Mouse (Mus musculus) intestine, embryonic 16.5 days (tissue): ENCODE measurements around the gene 2210011C24Rik. TPM values are rescaled to one million over a fixed set of nuclear protein-coding genes. Genes with fewer than 3 reads are reported as not detected.
"Not testable (repeated sequence)": the region's sequence is repeated elsewhere in the genome, so short reads cannot be mapped to it uniquely, and the experiment has no call there.

Experiments
- ATAC-seq: fragments of 200-750 bp; cut with Nextera tagmentation; 2 replicates; pipeline ENCODE4 v1.8.0; 2017; ENCODE audit warnings: moderate TSS enrichment, moderate library complexity
- H3K27ac ChIP-seq: fragments of 300-500 bp; sonication (generic); 2 replicates; pipeline ENCODE4 v1.5.1; 2014; ENCODE audit warnings: mild to moderate bottlenecking, low read length
- H3K27me3 ChIP-seq: fragments of 300-500 bp; sonication (generic); replicated peaks from 2 replicates; pipeline ENCODE4 v1.6.1; 2014; ENCODE audit warnings: low read length, control low read depth, mixed read lengths; ENCODE audit not compliant: control insufficient read depth, insufficient read depth
- H3K36me3 ChIP-seq: fragments of 300-500 bp; sonication (generic); 2 replicates; pipeline ENCODE4 v1.6.1; 2014; ENCODE audit warnings: low read length, control low read depth; ENCODE audit not compliant: control insufficient read depth, insufficient read depth
- H3K4me1 ChIP-seq: fragments of 300-500 bp; sonication (generic); 2 replicates; pipeline ENCODE4 v1.6.1; 2014; ENCODE audit warnings: low read length, control low read depth, mixed read lengths; ENCODE audit not compliant: control insufficient read depth, insufficient read depth
- H3K4me2 ChIP-seq: fragments of 300-500 bp; sonication (generic); 2 replicates; pipeline ENCODE4 v1.6.1; 2014; ENCODE audit warnings: low read depth, low read length, control low read depth
- H3K4me3 ChIP-seq: fragments of 300-500 bp; sonication (generic); 2 replicates; pipeline ENCODE4 v1.5.1; 2014; ENCODE audit warnings: mild to moderate bottlenecking, low read length
- H3K9ac ChIP-seq: fragments of 300-500 bp; sonication (generic); 2 replicates; pipeline ENCODE4 v1.6.1; 2014; ENCODE audit warnings: low read depth, low read length
- H3K9me3 ChIP-seq: fragments of 300-500 bp; sonication (generic); 2 replicates; pipeline ENCODE4 v1.6.1; 2016; ENCODE audit warnings: low read length, control low read depth; ENCODE audit not compliant: control insufficient read depth
- WGBS: fragments of 180-500 bp; shearing (Covaris S2); extraction: QIAGEN DNeasy Blood & Tissue Kit; methylation state at CpG from one replicate; pipeline ENCODE4 v1.1.7; 2014; 5-methylcytosine and 5-hydroxymethylcytosine counted together
- polyA plus RNA-seq: library from polyadenylated mRNA; unstranded; fragments of >200 nt; fragmentation: Nextera tagmentation; extraction: Ambion mirVana; gene quantifications from 2 replicates; pipeline ENCODE4 v1.2.1, GENCODE M21; 2015

2210011C24Rik gene
- polyA plus RNA-seq, 1 experiment from 2014 or later: 3.1 TPM

- peak overlapping the region; percentile 7; the same call in 1 of the 2 replicates for H3K4me3 ChIP-seq
- WGBS: 2% methylated on average over 11 of the region's 11 CpGs
- ATAC-seq: no peak
- peaks cover 29% of the 10 kb centered on the region for H3K4me1 ChIP-seq
- no peak overlapping the region for H3K4me2 ChIP-seq
- H3K9me3 ChIP-seq: no peaks in the 10 kb centered on the region
- H3K9ac ChIP-seq: no peak overlapping the region
- peaks cover 27% of the 10 kb centered on the region for H3K27me3 ChIP-seq
- no peak overlapping the region for H3K27ac ChIP-seq
- H3K36me3 ChIP-seq: no peaks in the 10 kb centered on the region
Observed at GRCm38 (mm10) chr8:84009876-84010275, 2.1 kb downstream of the 2210011C24Rik start.

DNA sequence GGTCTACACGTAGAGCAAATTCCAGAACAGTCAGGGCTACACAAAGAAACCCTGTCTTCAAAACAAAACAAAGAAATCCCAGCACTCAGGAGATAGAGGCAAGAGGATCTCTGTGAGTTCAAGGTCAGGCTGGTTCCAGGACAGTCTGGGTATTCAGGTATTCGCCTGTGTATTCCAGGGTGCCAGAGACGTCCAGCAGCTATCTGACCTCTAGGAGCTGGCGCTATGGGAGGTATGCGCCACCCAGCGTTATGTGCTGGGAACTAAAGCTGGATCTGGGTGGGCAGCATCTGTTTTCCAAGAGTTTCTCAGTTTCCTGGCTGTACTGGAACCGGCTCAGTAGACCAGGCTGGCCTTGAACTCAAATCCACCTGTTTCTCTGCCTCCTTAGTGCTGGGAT, 3.6 kb downstream of the 2210011C24Rik start:
- H3K9ac ChIP-seq: no peak overlapping the region
- 34% methylated on average over 7 of the region's 7 CpGs for WGBS
- no peak for ATAC-seq
- no peaks in the 10 kb centered on the region for H3K36me3 ChIP-seq
- peaks cover 39% of the 10 kb centered on the region for H3K4me1 ChIP-seq
- no peaks in the 10 kb centered on the region for H3K9me3 ChIP-seq
- no peak overlapping the region for H3K27ac ChIP-seq
- H3K27me3 ChIP-seq: peaks cover 27% of the 10 kb centered on the region
- no peak overlapping the region for H3K4me2 ChIP-seq
- no peak overlapping the region for H3K4me3 ChIP-seq

GRCm38 (mm10) chr8:84005502-84005901, 6.5 kb downstream of the 2210011C24Rik start:
- not testable (repeated sequence) for H3K4me3 ChIP-seq, H3K9me3 ChIP-seq, H3K27ac ChIP-seq, H3K36me3 ChIP-seq, H3K9ac ChIP-seq, H3K27me3 ChIP-seq, ATAC-seq
- peak overlapping the region; percentile 92; the same call in 1 of the 2 replicates for H3K4me2 ChIP-seq
- WGBS: 95% methylated on average over 7 of the region's 7 CpGs
- peaks cover 30% of the 10 kb centered on the region for H3K4me1 ChIP-seq

DNA sequence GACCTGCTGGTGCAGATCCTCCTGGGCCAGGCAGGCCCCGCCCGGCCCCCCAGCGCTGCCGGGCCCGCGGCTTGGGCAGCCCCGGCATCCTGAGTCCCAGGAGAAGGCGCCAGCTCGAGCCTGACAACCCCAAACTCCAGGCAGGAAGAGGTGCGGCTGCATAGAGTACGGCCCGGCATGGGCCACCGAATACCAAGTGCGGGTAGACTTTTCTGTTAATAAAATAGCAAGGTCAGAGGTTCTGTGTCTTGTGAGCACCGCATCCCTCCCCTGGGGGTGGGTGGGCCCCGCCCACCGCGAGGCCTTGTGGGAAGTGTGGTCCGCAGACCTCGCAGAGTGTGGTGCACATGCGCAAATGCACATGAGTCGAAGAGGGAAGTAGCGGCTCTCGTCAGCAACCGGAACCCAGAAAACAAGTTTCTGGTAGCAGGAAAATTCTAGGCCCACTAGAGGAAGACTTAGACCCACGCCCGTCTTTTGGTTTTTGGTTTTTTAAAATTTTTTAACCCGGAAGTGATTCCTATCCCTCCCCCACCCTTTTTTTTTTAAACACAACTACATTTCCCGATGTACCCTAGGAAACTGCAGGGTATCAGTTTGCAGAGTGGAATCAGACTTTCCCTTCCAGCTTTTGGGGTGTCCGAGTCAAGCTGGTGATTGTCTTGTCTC, 7.3 kb downstream of the 2210011C24Rik start:
- H3K27ac ChIP-seq: peak overlapping the region; percentile 89
- H3K36me3 ChIP-seq: no peaks in the 10 kb centered on the region
- no peaks in the 10 kb centered on the region for H3K27me3 ChIP-seq
- H3K4me2 ChIP-seq: peak overlapping the region; percentile 92
- peak overlapping the region; percentile 83 for H3K9ac ChIP-seq
- ATAC-seq: peak; percentile 88
- H3K4me1 ChIP-seq: peaks cover 26% of the 10 kb centered on the region
- H3K4me3 ChIP-seq: peak overlapping the region; percentile 66
- no peaks in the 10 kb centered on the region for H3K9me3 ChIP-seq
- WGBS: under 1% methylated on average over 30 of the region's 30 CpGs

DNA sequence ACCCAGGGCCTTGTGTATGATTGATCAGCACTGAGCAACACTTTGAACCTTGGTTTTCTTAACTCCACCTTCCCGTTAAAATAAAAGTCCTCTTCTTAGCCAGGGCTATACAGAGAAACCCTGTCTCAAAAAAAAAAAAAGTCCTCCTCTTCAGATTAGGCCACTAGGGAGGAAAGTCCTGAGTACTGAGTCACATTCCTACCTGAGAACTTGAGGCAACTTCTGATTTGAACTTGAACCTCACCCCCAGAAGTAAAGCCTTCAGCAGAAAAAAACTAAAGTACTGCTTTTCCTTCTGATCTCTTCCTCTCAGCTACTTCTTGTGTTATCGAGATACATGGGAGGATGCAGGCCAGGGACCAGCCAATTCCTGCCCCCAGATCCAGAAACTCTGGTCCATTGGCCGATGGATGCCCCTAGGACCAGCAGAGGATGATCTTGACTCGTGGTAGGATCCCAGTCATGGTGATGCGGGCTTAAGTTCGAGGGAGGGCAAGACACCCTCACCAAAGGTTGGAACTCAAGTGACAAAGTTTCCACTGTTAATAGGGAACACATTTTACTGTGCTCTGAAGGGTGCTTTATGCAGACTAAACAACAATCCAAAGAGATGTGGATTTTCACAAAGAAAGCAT, 8.2 kb downstream of the 2210011C24Rik start:
- Histone ChIP-seq H3K4me2 (peak overlapping the region; percentile 92), H3K9ac (peak overlapping the region; percentile 83), H3K27ac (peak overlapping the region; percentile 89; the same call in 1 of the 2 replicates), H3K9me3 (no peaks in the 10 kb centered on the region), H3K4me1 (peaks cover 36% of the 10 kb centered on the region), H3K36me3 (no peaks in the 10 kb centered on the region), H3K27me3 (no peaks in the 10 kb centered on the region), H3K4me3 (peak overlapping the region; percentile 66)
- ATAC-seq: no peak
- WGBS: 74% methylated on average over 6 of the region's 6 CpGs

DNA sequence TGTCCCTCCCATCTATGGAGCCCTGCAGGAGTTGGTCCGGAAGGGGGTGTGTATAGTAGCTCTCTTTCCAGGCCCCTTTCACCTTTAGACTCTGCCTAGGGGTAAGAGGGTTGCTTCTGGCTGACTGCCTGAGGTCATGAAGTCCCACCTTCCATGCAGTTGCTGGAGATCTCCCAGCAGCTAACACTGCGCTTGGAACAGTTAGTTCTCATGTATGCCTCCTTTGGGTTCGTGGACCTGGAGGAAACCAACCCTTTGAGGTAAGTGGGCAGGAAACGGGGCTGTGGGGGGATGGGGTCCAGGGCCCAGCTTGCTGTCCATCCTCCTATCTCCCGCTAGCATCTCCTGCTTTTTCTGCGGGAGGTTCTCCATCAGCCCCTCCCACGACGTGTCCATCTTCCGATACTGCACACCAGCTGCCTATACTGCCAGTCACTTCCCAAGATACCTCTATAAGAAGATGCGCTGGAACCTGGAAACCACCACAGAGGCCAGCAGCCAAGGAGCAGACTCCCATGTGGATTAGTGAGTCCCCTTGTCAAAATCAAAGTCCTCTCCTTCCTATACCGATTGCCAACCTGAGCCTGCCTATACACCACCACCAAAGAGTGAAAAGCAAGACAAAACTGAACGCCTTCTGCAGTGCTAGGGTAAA, 8.9 kb downstream of the 2210011C24Rik start:
- H3K27ac ChIP-seq: peak overlapping the region; percentile 12; the same call in 1 of the 2 replicates
- H3K9ac ChIP-seq: 0 out of 2 replicates have a peak overlapping the region, but pooled peaks have one; percentile 3
- no peak for ATAC-seq
- no peaks in the 10 kb centered on the region for H3K36me3 ChIP-seq
- no peak overlapping the region for H3K4me3 ChIP-seq
- H3K4me2 ChIP-seq: 0 out of 2 replicates have a peak overlapping the region, but pooled peaks have one; percentile 92
- H3K4me1 ChIP-seq: peaks cover 36% of the 10 kb centered on the region
- no peaks in the 10 kb centered on the region for H3K27me3 ChIP-seq
- 67% methylated on average over 12 of the region's 12 CpGs for WGBS
- H3K9me3 ChIP-seq: no peaks in the 10 kb centered on the region

DNA sequence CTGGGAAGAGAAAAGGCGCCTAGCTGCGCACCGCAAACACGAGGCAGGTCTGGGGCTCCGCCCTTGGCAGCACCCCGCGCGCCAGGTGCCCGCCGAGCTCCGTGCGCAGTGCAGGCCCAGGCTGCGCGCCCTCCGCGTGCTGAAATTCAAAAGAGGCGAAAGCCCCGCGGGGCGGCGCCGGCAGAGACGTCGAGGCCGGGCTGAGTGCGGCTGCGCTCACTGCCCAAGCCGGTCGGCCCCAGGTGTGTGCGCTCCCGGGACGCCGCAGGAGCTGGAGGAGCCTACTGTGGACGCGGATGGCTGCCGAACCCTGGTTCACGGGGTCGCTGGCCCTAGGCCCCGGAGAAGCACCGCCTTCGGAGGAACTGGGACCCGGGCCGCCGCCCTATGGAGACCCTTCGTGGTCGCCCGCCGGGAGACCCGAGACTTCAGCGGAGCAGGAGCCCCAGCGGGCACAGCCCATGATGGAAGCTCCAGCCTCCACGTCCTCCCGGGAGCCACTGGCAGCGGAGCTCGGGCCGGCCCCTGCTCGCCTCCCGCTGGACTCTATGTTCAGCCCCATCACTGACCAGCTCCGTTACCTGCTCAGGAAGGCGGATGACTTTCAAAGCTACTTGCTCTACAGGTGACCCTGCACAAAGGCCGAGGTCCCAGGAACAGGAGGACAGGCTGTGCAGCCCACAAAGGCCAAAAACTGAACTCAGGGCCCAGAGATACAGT, 10.5 kb downstream of the 2210011C24Rik start, which contains the start of gene 1700067K01Rik:
Gene 1700067K01Rik, plus strand, starts transcription at position 222 of the 720 bp plus-strand sequence.
- H3K27ac ChIP-seq: no peak within 1 kb of the TSS
- H3K4me2 ChIP-seq: peak within 1 kb of the TSS; percentile 19; the same call in 1 of the 2 replicates
- no peak within 1 kb of the TSS for H3K4me3 ChIP-seq
- no peaks in the 10 kb centered on the region for H3K9me3 ChIP-seq
- WGBS: 50% methylated on average over 61 of the region's 61 CpGs
- no peaks in the 10 kb centered on the region for H3K36me3 ChIP-seq
- peaks cover 36% of the 10 kb centered on the region for H3K4me1 ChIP-seq
- ATAC-seq: no peak
- H3K27me3 ChIP-seq: no peaks in the 10 kb centered on the region
- H3K9ac ChIP-seq: no peak within 1 kb of the TSS

DNA sequence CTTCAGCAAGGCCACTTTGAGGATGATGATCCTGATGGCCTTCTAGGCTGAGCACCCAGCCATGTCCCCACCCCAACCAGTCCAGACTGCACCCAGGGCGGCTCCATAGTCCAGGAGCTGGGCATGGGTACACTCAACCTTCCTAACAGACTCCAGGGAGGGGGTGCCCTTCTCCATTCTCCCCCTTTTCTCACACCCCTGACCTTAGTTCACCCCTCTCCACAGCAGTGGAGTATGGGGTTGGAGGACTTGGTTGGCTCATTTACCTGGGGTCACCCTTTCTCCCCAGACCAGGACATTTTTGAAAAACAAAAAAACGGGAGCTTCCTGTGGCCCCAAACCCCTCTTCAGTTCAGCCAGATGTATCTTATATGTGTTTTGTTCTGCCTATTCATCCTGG, 12.1 kb downstream of the 2210011C24Rik start:
- no peaks in the 10 kb centered on the region for H3K36me3 ChIP-seq
- ATAC-seq: no peak
- H3K4me3 ChIP-seq: no peak overlapping the region
- peak overlapping the region; percentile 85; the same call in 1 of the 2 replicates for H3K9ac ChIP-seq
- no peak overlapping the region for H3K27ac ChIP-seq
- peaks cover 36% of the 10 kb centered on the region for H3K4me1 ChIP-seq
- WGBS: 89% methylated on average over 2 of the region's 2 CpGs
- H3K9me3 ChIP-seq: no peaks in the 10 kb centered on the region
- H3K4me2 ChIP-seq: no peak overlapping the region
- H3K27me3 ChIP-seq: no peaks in the 10 kb centered on the region
